In the genomic region with DNA sequence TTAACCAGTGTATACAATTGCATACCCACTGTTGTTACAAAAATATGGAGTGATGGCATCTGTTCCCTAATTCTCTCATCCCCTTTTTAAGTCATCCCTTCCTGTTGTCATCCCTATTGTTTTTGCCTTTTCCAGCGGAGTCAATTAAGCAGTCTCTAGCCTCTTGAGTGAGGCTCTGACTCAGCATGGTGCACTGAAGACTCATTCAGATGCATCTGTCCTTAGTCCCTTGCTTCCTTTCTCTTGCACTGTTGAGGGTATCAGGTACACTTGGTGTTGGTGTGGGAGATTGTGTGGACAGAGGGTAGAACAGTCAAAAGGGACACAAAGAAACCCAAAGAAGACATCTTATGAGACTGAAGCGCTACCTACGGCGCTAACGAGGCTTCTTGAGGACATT, we compare ENCODE assay signal across 19 mouse cellular contexts.
"Had no signal": no experiment of that assay in that cellular context is flagged by ENCODE, and none has a peak within 500 bp of the region (broad histone marks: within the 10 kb centered on the region; RNA-seq: fewer than 3 reads in every experiment).

No protein-coding gene starts in this region.

- H3K4me2 ChIP-seq: lung, embryonic 14.5 days; midbrain, embryonic 12.5 days; neural tube, embryonic 13.5 days; neural tube, embryonic 15.5 days had no signal

- H3K36me3 ChIP-seq: midbrain, embryonic 10.5 days; midbrain, embryonic 12.5 days; neural tube, embryonic 13.5 days; neural tube, embryonic 15.5 days had no signal

- H3K4me3 ChIP-seq: midbrain, embryonic 10.5 days; midbrain, embryonic 12.5 days; myocyte; neural tube, embryonic 13.5 days; neural tube, embryonic 15.5 days had no signal

- H3K9ac ChIP-seq: liver, postnatal 0 days; lung, embryonic 14.5 days; midbrain, embryonic 12.5 days; neural tube, embryonic 13.5 days; neural tube, embryonic 15.5 days had no signal

- H3K27me3 ChIP-seq: midbrain, embryonic 12.5 days; neural tube, embryonic 13.5 days; neural tube, embryonic 15.5 days had no signal

- DNase-seq: liver, postnatal 0 days; lung, embryonic 14.5 days; lung, postnatal 10 days; lung, postnatal 4 days; midbrain, embryonic 14.5 days; retina, postnatal 1 day; right cerebral cortex, adult 18-20 months; right cerebral cortex, postnatal 25 days; right cerebral cortex, postnatal 4 days; spleen, adult 18-20 months; thymus, adult 2 months; thymus, postnatal 25 days; thymus, postnatal 4 days had no signal

- H3K4me1 ChIP-seq: neural tube, embryonic 13.5 days; neural tube, embryonic 15.5 days had no signal

- H3K9me3 ChIP-seq: midbrain, embryonic 10.5 days; midbrain, embryonic 12.5 days had no signal

- H3K27ac ChIP-seq: midbrain, embryonic 10.5 days; midbrain, embryonic 12.5 days; neural tube, embryonic 13.5 days; neural tube, embryonic 15.5 days had no signal

- ATAC-seq: liver, postnatal 0 days; midbrain, embryonic 16.5 days had no signal
